Mouse (Mus musculus) CH12.LX (cell line): Measurements from ENCODE around the gene Ogdh. TPM values are rescaled to one million over a fixed set of nuclear protein-coding genes. Genes with fewer than 3 reads are reported as not detected.

Source experiments
- DNase-seq: peaks from one replicate; pipeline ENCODE4 v3.0.0-alpha.2; 2013; ENCODE audit errors: extremely low read depth
- H3K27ac ChIP-seq: 2 replicates; pipeline ENCODE4 v1.5.1; 2012; ENCODE audit warnings: low read depth, mild to moderate bottlenecking, control low read depth, moderate library complexity; ENCODE audit not compliant: insufficient read depth
- H3K27me3 ChIP-seq: replicated peaks from 2 replicates; pipeline ENCODE3; 2012; ENCODE audit warnings: inconsistent platforms
- H3K36me3 ChIP-seq, 2 experiments: replicated peaks in 1 of 2; 2 replicates each; pipeline versions ENCODE3 to v1.6.1; 2012; ENCODE audit warnings: inconsistent platforms in 1 of 2, low read length in 1 of 2, mild to moderate bottlenecking in 1 of 2, mixed read lengths in 1 of 2, moderate library complexity in 1 of 2; ENCODE audit not compliant: control insufficient read depth in 1 of 2, insufficient read depth in 1 of 2
- H3K4me1 ChIP-seq, 2 experiments: 2 replicates each; pipeline ENCODE4 v1.6.1; 2012; ENCODE audit warnings: inconsistent platforms in 1 of 2, moderate library complexity in 1 of 2; ENCODE audit not compliant: insufficient read depth in 2 of 2, control insufficient read depth in 1 of 2
- H3K4me2 ChIP-seq: 2 replicates; pipeline ENCODE4 v1.6.1; 2012; ENCODE audit warnings: low read depth, mild to moderate bottlenecking, control low read depth; ENCODE audit not compliant: poor library complexity, insufficient read depth, severe bottlenecking
- H3K4me3 ChIP-seq, 3 experiments: fragments of 150-350 bp in 1 of 3; sonication (generic) in 1 of 3; replicated peaks in 1 of 3; 2 replicates each; pipeline versions ENCODE3 to v1.5.1; 2011 to 2012; ENCODE audit warnings: low read depth in 2 of 3, low read length in 2 of 3, mild to moderate bottlenecking in 2 of 3, moderate library complexity in 2 of 3, control low read depth in 1 of 3, improper control_type of control experiment in 1 of 3, inconsistent platforms in 1 of 3, mixed read lengths in 1 of 3; ENCODE audit not compliant: poor library complexity in 1 of 3
- H3K79me2 ChIP-seq: replicated peaks from 2 replicates; pipeline ENCODE4 v1.6.1; 2012; ENCODE audit warnings: mild to moderate bottlenecking, moderate library complexity; ENCODE audit not compliant: control insufficient read depth, poor library complexity, insufficient read depth, severe bottlenecking; ENCODE audit errors: extremely low read depth
- H3K9ac ChIP-seq: 2 replicates; pipeline ENCODE4 v1.6.1; 2012; ENCODE audit warnings: low read depth, mild to moderate bottlenecking, control low read depth, moderate library complexity; ENCODE audit not compliant: insufficient read depth
- H3K9me3 ChIP-seq: replicated peaks from 2 replicates; pipeline ENCODE3; 2012; ENCODE audit warnings: low read length, inconsistent platforms, mixed read lengths
- CHD1 ChIP-seq: IDR thresholded peaks from 2 replicates; pipeline ENCODE4 v1.6.1; 2012; ENCODE audit warnings: low read depth, low read length, improper control_type of control experiment, inconsistent platforms
- CHD2 ChIP-seq: IDR thresholded peaks from 2 replicates; pipeline ENCODE4 v1.6.1; 2011; ENCODE audit warnings: low read length, improper control_type of control experiment
- CTCF ChIP-seq, 2 experiments: IDR thresholded peaks in 1 of 2; conservative IDR thresholded peaks in 1 of 2; 2 replicates each; pipeline ENCODE4 v1.5.1; 2011 to 2012; ENCODE audit warnings: low read depth in 2 of 2, low read length in 2 of 2, improper control_type of control experiment in 1 of 2, inconsistent platforms in 1 of 2, mild to moderate bottlenecking in 1 of 2, moderate library complexity in 1 of 2
- E2F4 ChIP-seq: IDR thresholded peaks from 2 replicates; pipeline ENCODE4 v1.6.1; 2011; ENCODE audit warnings: low read depth, low read length, improper control_type of control experiment; ENCODE audit not compliant: insufficient replicate concordance
- ELF1 ChIP-seq: IDR thresholded peaks from 2 replicates; pipeline ENCODE4 v1.6.1; 2014; ENCODE audit warnings: low read depth, mild to moderate bottlenecking, inconsistent platforms, low read length, improper control_type of control experiment
- IRF4 ChIP-seq: IDR thresholded peaks from 2 replicates; pipeline ENCODE4 v1.6.1; 2014; ENCODE audit warnings: low read depth, mild to moderate bottlenecking, inconsistent platforms, low read length, improper control_type of control experiment
- MEF2A ChIP-seq: IDR thresholded peaks from 2 replicates; pipeline ENCODE4 v1.6.1; 2014; ENCODE audit warnings: low read depth, mild to moderate bottlenecking, inconsistent platforms, low read length, improper control_type of control experiment, borderline replicate concordance
- MXI1 ChIP-seq: IDR thresholded peaks from 2 replicates; pipeline ENCODE4 v1.6.1; 2011; ENCODE audit warnings: mild to moderate bottlenecking, low read depth, low read length, improper control_type of control experiment
- MYC ChIP-seq: IDR thresholded peaks from 2 replicates; pipeline ENCODE4 v1.6.1; 2011; ENCODE audit warnings: low read depth, mild to moderate bottlenecking, improper control_type of control experiment, low read length
- NELFE ChIP-seq: IDR thresholded peaks from 2 replicates; pipeline ENCODE4 v1.6.1; 2011; ENCODE audit warnings: low read depth, low read length, improper control_type of control experiment
- PAX5 ChIP-seq: IDR thresholded peaks from 2 replicates; pipeline ENCODE4 v1.6.1; 2012; ENCODE audit warnings: low read length, inconsistent platforms, mixed read lengths
- POLR2A ChIP-seq: IDR thresholded peaks from 2 replicates; pipeline ENCODE4 v1.6.1; 2011; ENCODE audit warnings: low read depth, mild to moderate bottlenecking, improper control_type of control experiment, low read length
- RCOR1 ChIP-seq: conservative IDR thresholded peaks from 2 replicates; pipeline ENCODE4 v1.6.1; 2012; ENCODE audit warnings: low read depth, mild to moderate bottlenecking, inconsistent platforms, low read length, improper control_type of control experiment
- SIN3A ChIP-seq: IDR thresholded peaks from 2 replicates; pipeline ENCODE4 v1.6.1; 2012; ENCODE audit warnings: low read length, improper control_type of control experiment, inconsistent platforms
- SMC3 ChIP-seq: IDR thresholded peaks from 2 replicates; pipeline ENCODE4 v1.6.1; 2011; ENCODE audit warnings: low read depth, low read length, improper control_type of control experiment
- TBP ChIP-seq: conservative IDR thresholded peaks from 2 replicates; pipeline ENCODE4 v1.6.1; 2011; ENCODE audit warnings: low read depth, low read length, improper control_type of control experiment
- USF1 ChIP-seq: IDR thresholded peaks from 2 replicates; pipeline ENCODE4 v1.6.1; 2014; ENCODE audit warnings: low read depth, mild to moderate bottlenecking, inconsistent platforms, low read length, improper control_type of control experiment
- USF2 ChIP-seq: conservative IDR thresholded peaks from 2 replicates; pipeline ENCODE4 v1.6.1; 2011; ENCODE audit warnings: low read depth, low read length, improper control_type of control experiment
- ZC3H11A ChIP-seq: IDR thresholded peaks from 2 replicates; pipeline ENCODE4 v1.6.1; 2012; ENCODE audit warnings: low read depth, mild to moderate bottlenecking, inconsistent platforms, low read length, improper control_type of control experiment
- dilution Hi-C: fragments of 300-500 bp; cut with MboI; formaldehyde crosslinking; loops from 2 replicates; pipeline ENCODE4 v1.14.3; 2020; ENCODE audit warnings: low sequenced_read_pairs; ENCODE audit not compliant: extremely low pct_unique_long_range_greater_than_20kb, extremely low pct_ligation_motif_present
- in situ Hi-C: fragments of 300-500 bp; cut with MboI; formaldehyde crosslinking; loops from 3 replicates; pipeline ENCODE4 v1.14.3; 2019; ENCODE audit warnings: low sequenced_read_pairs, low pct_ligation_motif_present, low pct_unique_long_range_greater_than_20kb, mixed read lengths
- polyA plus RNA-seq: library from polyadenylated mRNA; unstranded; fragments of >175 nt; gene quantifications from 2 replicates; pipeline ENCODE4 v1.2.1, GENCODE M21; 2012; ENCODE audit warnings: low read depth; ENCODE audit not compliant: insufficient read length
- total RNA-seq, 2 experiments: library from RNA; depleted of rRNA; stranded (reverse); fragments of 300-350 nt in 1 of 2; fragments of >200 nt in 1 of 2; gene quantifications; 2 replicates each; pipeline ENCODE4 v1.2.3; 2012 to 2014

Gene Ogdh
- total and polyA plus RNA-seq, 3 experiments, result 47.1 to 173 (median 120) TPM

GRCm38 (mm10) chr11:6313874-6314406 is 22.5 kb downstream of the Ogdh start:
- Histone ChIP-seq H3K36me3 (peaks cover 60 to 88% of the 10 kb centered on the region in 2 experiments), H3K4me3 (no peak overlapping the region), H3K4me1 (no peaks in the 10 kb centered on the region), H3K79me2 (peaks cover 4% of the 10 kb centered on the region; the same call in 1 of the 2 replicates), H3K27me3 (no peaks in the 10 kb centered on the region), H3K27ac (no peak overlapping the region), H3K9ac (no peak overlapping the region), H3K4me2 (no peak overlapping the region), H3K9me3 (no peaks in the 10 kb centered on the region)
- in situ Hi-C loops (no loop called here), dilution Hi-C loops (no loop called here)
- DNase-seq, result no peak
- TF ChIP-seq USF1 (no peak), NELFE (no peak), ZC3H11A (no peak), TBP (no peak), ELF1 (no peak), MYC (no peak), USF2 (no peak), CHD2 (no peak), SMC3 (no peak), CTCF (conservative IDR thresholded peaks at IDR 0.05 in 1 of 2, IDR thresholded peaks at IDR 0.05 in 1 of 2; ENCODE audit: low read depth in 2 of 2, low read length in 2 of 2) (no peak), MEF2A (no peak), MXI1 (no peak), IRF4 (no peak)

GRCm38 (mm10) chr11:6316821-6317220 is 25.4 kb downstream of the Ogdh start:
- Histone ChIP-seq H3K4me2 (no peak overlapping the region), H3K9ac (no peak overlapping the region), H3K4me1 (no peaks in the 10 kb centered on the region), H3K9me3 (no peaks in the 10 kb centered on the region), H3K36me3 (peaks cover 57 to 92% of the 10 kb centered on the region in 2 experiments), H3K27ac (no peak overlapping the region), H3K27me3 (no peaks in the 10 kb centered on the region), H3K4me3 (no peak overlapping the region), H3K79me2 (0 out of 2 replicates have a peak, but pooled peaks cover 4% of the 10 kb centered on the region)
- dilution Hi-C loops (no loop called here), in situ Hi-C loops (no loop called here)
- TF ChIP-seq CHD1 (no peak), SIN3A (no peak), TBP (no peak), RCOR1 (no peak), E2F4 (no peak), POLR2A (no peak), PAX5 (no peak)
- no peak for DNase-seq
